Mouse (Mus musculus): ENCODE results near the gene Ier2.
"Not testable (repeated sequence)": the region's sequence is repeated elsewhere in the genome, so short reads cannot be mapped to it uniquely, and the experiment has no call there.

Ier2 gene

DNA sequence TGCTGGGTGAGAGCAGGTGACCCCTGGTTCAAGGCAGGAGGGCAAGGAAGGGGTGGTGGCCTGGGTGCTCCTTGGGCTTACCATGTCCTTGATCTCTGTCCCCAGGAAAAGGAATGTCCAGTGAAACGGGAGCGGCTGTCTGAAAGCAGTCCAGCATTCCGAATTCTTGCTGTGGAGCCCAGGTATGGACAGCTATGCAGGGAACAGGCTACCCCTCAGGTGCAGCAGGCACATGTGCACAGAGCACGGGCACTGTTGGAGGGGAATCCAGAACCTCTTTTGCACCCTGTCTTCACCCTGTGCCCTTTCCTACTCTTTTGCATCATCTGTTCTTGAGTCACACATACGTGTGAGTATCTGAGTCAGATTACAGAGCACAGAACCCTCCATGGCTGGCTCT lies 35.6 kb upstream of the Ier2 start:
- no peak for DNase-seq (ENCODE audit: extremely low spot score, low spot score)

DNA sequence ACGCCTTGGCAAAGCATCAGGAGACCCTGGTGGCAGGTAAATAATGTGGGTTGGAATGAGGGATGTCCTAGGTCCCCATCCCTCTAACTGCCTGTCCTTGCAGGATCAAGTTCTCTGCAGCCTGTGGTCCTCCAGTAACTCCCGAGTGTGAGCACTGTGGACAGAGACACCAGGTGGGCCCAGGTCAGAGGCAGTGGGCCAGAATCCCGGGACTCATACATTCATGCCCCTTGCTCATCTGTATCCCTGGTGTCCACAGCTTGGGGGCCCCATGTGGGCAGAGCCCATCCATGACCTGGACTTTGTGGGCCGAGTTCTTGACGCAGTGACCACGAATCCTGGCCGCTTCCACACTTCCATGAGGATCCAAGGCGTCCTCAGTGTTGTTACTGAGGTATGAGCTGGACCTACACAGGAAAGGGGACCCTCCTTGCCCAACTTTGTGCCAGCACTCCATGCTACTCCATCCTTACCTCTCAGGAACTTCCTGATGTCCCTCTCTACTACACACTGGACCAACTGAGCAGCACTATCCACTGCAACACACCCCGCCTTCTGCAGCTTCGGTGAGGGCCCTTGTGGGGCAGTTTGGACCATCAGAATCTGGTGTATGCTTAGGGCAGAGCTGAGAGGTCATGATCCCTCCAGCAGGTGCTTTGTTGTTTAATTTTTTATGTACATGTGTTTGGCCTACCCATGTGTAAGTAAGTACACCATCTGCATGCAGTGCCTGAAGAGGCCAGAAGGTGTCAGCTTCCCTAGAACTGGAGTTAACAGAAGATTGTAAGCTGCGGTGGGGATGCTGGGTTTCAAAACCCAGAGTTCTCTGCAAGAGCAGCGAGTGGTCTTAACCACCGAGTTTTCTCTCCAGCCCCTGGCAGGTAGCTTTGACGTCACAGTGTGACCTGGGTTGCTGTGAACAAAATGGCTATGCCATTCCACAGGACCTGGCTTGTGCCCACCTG lies 34.8 kb upstream of the Ier2 start:
- DNase-seq (ENCODE audit: extremely low spot score, low spot score), result no peak

DNA sequence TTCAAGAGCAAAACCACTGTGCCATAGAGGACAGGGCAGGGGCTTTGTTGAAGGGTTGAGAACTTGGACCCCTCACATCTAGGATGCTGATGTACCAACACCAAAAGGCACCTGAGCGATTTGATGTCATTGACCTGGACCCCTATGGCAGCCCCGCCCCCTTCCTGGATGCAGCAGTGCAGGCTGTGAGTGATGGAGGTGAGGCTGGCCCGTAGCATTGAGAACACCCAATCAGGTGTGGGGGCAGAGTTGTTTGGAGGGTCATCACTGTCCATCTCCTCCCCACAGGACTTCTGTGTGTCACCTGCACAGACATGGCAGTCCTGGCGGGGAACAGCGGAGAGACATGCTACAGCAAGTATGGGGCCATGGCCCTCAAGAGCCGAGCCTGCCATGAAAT lies 32.5 kb upstream of the Ier2 start:
- DNase-seq (ENCODE audit: extremely low spot score, low spot score), result no peak

DNA sequence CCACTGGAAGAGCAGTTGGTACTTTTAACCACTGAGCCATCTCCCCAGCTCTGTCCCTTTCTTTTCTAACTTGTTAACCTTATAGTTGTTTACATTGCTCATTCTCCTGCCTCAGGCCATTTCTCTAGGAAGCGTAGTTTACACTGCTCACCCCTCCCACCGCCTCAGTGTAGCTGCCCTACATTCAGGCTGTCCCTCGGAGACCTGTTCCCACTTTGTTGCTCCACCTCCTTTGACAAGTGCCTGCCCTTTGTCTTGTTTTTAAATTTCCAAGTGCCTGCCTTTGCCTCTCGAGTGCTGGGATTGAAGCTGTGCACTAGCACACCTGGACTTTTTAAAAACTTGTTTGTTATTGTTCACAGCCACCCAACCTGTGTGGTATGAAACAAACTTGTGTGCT lies 30.7 kb upstream of the Ier2 start:
- no peak for DNase-seq (ENCODE audit: extremely low spot score, low spot score)

DNA sequence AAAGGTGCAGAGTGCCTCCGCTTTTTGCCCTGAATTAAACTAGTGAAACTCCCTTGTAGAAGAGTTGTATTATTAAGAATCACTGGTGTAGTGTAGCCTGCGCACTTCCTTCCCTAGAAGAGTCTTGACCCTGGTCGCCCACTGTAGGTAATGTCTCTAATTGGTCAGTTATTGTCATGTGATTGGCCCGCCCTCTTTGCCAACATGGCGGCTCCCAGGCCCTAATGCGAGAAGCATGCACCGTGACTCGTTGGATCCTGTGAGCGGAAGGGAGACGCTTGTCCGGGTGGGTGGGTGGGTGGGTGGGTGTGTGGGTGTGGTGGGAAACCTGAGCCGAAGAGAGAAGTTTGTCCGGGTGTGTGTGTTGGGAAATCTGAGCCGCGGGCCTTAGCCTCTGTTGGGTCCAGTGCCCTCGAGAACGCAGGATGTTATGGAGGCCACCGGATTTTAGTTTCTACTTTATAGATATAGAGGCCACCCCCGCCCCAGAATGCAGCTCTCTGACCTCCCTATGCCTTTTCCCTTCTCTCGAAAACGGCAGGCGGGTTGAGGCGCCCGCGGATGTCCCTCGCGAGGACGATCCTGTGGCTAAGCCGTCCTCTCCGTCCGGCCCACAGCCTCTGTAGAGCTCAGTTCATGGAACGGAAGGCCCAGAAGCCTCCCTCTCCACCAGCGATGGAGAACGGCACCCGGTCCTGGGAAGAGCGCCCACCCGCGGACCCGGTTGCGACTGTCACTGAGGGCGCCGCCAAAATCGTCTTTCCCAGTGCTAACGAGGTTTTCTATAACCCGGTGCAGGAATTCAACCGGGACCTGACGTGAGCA lies 26.7 kb upstream of the Ier2 start:
- DNase-seq (ENCODE audit: extremely low spot score, low spot score), result peak; percentile 88

DNA sequence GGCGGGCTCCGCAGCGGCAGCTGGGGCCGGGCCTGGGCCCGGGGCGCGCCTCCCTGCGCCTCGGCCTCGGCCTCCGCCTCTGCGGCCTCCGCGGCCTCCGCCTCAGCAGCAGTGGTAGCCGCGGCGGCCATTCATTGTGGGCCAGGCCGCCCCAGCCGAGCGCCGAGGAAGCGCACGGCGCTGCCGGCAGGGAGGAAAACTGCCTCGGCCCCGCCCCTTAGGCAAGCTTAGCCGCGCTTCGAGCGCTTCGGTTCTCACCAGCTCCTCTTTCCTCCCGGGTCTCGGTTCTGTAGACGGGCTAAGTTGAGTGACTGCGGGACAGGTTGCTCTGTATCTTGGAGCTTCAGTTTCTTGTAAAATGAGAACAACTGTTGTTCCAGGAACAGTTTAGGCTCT lies 25.1 kb upstream of the Ier2 start, which contains the start of gene Nacc1:
Gene Nacc1, minus strand, starts transcription at position 158 of the 396 bp plus-strand sequence.
- peak; percentile 87 for DNase-seq (ENCODE audit: extremely low spot score, low spot score)

DNA sequence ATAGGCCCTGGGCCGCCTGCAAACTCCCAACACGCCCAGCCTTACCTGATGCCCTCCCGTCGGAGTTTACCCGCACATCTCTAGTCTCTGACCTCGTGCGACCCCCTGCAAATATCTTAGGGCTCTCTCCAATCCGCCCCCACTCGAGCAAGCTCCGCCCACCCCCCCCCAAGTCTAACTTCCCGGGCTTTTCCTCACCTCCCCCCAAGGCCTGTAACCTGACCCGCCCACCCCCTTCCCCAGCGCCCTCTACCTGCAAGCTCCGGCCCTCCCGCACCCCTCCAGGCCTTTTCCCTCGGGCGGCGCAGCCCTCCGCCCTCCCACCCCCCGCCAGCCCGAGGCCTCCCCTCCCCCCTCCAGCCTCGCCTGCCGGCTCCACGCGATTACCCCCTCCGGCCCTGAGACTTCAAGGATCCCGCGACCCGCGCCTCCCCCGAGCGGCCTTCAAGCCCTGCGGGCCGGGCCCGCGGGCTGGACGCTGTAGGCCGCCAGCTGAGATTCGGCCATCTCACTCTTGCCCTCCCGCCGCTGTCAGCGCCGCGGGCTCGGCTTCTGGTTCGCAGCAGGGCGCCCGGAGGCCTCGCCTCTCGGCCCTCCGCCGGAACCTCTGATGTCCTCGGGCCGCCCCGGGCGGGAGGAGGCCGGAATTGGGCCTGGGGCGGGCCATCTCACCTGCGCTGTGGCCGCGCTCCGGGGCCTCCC lies 24.5 kb upstream of the Ier2 start:
- DNase-seq (ENCODE audit: extremely low spot score, low spot score), result peak; percentile 81

DNA sequence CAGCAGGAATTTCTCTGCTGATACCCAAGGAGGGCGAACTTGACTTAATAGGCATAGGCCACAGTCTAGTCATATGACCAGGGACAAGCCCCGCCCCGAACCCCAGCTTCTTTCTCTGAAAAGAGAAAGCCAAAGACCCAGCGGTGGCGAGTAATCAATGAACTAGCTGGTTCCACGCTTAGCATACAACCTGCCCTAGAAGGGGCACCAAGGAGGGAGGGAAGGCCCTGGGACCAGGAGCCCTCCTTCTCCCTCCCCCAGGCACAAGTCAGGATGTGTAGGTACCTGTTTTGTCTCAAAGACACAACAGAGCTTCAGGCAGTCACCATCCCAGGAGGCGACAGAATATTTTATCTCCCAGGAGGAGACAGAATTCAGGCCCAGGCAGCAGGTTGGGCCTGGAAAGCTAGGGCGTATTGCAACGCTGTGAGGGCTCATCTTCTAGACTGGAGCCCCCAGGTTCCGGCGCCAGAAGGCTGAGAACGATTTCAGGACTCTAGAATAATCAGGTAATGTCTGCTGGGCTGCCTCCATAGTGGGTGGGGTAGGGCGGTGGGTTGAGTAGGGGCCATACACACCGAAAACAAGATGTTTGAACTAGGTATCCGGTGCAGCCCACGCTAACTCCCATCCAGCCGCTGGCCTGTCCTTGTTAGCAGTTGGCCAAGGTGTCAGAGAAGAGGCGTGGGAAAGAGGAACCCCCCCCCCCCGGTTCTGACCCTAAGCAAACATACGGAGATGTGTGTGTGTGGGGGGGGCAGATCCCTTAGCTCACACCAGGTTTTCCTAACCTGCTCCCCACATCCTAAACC lies 23.7 kb upstream of the Ier2 start, which contains the start of gene Trmt1:
Gene Trmt1, plus strand, starts transcription at position 117 of the 812 bp plus-strand sequence.
- DNase-seq (ENCODE audit: extremely low spot score, low spot score), result peak; percentile 23

DNA sequence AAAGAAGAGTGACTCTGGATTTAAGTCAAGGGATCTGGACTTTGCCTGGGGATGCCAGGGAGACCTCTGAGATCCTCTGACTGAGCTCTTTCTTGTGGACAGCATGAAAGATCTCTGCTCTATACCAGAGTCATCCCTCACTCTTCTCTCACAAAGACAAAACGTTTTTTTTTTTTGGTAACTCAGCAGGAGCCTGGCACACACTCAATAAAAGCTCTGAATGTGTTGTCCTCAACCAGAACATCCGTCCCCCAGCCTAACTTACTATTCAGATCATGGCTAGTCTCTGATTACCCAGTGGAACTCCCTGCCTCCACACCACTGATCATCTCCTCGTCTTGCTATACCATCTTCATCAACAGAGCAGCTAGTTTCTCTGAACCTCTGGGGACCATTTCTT lies 21.9 kb upstream of the Ier2 start:
- no peak for DNase-seq (ENCODE audit: extremely low spot score, low spot score)

DNA sequence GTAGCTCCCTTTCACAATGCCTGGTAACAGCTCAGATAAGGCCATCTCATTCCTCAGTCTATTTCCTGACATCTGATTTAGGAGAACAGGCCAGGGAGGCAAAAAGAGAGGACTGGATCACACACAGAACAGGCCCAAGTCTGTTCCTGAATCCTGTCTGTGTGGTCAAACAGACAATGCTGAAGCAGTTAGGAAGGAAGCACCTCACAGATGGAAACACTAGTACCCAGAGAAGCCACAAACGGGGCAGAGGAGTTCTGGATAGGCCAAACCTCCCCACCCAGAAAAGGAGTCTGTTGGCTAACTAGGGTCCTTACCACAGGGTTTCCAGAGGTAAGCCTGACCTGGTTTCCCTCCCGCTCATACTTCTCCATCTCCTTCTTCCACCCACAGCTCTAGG lies 19.6 kb upstream of the Ier2 start:
- DNase-seq (ENCODE audit: extremely low spot score, low spot score), result no peak

DNA sequence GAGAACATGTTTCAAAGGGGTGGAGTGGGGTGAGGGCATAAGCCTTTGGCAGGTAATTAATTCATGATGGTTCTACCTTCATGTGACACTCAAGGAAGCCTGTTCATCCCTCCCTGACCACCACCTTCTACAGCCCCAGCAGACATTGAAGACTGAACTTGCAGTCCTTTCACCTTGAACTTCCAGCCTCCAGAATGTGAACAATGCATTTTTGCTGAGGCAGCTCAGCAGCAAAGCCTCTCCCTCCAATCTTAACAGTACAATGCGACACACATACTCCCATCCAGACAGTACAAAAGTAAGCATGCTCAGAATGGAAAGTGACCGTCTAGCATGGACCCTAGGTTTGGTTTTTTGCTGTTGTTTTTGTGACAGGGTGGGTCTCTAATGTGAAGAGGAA lies 18.8 kb upstream of the Ier2 start:
- DNase-seq (ENCODE audit: extremely low spot score, low spot score), result no peak

DNA sequence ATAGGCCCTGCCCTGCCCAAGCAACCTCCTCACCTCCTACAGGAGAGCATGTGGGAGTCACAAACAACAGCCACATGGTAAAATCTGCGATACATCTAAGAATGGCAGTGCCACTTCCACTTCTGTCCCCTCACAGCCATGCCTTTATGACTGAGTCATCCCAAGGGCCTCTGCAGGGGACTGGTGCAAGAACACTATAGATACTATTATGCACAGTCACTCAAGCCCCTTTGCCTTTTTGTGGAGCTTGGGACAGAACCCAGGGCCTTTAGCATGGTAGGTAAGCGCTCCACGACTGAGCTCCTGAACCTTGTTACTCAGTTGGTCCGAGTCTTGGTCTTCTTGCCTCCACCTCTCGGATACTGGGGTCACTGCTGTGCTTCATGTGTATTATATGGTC lies 14.7 kb upstream of the Ier2 start:
- DNase-seq (ENCODE audit: extremely low spot score, low spot score), result no peak

DNA sequence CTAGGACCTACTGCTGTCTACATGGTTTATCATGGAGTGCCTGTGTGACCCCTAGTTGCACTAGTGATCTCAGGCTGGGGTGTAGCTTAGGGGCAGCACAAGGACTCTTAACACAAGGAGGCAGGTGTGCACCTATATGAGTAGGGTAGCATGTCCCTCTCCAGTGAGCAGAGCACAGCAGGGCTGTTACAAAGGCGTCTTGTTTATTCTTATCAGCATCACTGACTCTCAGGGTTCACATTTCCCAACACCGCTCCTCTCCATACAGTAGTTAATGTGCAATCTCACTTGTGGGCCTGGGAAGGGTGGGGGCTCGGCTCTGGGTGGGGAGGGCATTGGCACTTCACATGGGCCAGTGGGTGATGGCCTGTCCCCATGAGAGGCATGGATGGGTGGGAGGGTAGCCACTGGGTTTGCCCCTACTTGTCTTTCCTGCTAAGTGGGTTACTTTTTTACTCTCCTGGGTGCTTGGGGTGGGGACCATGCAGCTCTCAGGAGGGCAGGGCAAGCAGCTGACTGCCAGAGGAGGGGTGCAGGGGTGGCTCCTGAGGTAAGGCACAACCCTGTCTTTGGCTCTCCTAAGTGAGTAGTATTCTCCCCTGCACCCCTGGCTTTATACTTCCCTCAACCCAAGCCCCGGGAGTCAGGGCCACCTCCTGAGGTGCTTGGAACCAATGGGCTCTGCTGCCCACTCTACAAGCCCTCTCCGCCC lies 7.8 kb upstream of the Ier2 start:
- DNase-seq (ENCODE audit: extremely low spot score, low spot score), result not testable (repeated sequence)

DNA sequence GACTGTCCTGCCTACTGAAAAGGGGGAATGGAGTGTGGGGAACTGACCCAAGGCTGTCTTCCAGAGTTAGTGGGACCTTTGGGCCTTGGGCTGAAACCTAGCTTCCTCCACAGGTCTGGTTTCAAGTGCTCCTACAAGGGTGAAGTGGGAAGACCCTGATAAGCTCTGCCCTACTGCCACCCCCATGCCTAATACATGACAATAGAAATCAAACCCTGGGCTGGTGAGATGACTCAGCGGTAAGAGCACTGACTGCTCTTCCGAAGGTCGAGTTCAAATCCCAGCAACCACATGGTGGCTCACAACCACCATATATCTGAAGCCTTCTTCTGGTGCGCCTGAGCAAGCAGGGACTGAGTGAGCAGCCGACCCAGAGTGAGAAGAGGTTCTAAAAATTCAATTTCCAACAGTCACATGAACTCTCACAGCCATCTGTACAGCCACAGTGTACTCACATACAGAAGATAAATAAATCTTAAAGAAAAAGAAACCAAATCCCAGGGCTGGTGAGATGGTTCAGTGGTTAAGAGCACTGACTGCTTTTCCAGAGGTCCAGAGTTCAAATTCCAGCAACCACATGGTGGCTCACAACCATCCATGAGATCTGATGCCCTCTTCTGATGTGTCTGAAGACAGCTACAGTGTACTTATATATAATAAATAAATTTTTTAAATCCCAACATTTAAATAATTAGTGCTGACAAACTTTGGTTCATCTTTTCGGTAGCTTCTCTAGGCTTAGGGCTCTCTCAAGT lies 6.3 kb upstream of the Ier2 start:
- DNase-seq (ENCODE audit: extremely low spot score, low spot score), result no peak

DNA sequence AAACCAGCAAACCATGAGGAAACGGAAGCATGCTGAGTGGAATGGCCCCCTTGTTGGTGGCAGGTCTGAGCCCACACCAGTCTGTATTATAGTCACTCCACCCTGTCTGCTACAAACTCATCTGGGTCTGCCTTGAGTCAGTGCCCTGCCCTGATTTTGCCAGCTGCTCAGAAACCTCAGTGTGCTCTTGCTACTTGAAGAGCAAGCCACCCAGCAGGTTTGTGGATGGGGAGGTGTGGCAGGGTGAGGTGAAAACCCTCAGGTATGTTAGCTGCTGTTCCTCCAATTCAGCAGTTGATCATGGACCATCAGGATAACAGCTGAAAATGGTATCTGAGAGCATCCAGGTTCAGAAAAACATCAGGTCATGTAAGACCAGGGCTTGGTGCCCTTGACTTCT lies 5.4 kb upstream of the Ier2 start:
- DNase-seq (ENCODE audit: extremely low spot score, low spot score), result no peak

DNA sequence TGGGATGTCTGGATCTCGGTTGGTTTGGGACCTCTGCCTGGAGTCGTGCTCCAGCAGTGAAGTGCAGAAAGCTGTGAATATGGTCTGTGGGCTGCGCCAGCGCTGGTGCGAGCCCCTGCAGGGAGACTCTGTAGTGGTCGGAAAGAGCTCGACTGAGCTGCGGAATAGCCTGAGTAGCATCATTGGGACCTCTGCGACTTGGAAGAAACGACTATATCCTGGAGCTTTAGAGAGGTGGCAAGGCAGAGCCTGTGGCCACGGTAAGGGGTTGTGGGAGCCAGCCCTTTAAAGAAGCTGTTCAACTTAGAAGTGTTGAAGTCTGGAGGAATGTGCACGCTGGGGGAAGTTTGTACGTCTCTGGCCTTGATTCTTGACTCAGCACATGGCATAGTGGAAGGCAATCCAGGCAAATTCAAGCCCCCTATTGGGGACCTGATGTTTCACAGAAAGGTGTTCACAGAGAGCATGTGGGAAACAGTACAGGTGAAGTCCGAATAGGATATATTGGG lies 2.8 kb upstream of the Ier2 start:
- no peak for DNase-seq (ENCODE audit: extremely low spot score, low spot score)

DNA sequence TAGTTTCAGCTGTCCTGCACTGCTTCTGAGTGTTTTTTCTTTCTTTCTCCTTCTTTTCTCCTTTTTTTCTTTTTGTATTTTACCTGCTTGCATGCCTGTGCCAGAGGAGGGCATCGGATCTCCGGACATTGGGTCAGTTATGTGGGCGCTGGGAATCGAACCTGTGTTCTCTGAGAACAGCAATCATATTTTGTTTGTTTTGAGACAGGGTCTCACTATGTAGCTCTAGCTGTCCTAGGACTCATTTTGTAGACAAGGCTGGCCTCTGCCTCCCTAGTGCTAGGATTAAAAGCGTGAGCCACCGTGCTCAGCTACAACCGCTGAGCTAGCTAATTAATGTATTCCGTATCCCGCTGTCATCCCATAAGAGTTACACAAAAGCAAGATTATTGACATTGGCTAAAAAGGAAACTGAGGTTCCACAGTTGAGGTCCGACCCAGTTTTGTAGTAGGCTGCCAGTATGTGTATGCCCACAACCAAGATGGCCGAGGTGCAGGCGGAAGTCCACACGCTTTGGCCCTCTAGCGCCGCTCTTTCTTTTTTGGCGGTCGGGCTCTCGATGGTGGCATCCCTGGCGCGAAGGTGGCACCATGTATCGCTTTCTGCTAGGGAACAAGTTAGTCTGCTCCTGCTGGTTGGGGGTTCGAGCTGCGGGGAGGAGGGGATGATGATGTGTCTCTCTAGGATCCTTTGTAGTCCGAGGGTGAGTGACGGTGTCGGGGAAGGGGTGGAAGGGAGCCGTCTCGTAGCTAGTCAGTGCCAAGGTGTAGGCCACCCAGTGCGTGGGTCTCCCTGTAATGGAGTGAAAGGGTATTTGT lies 2.1 kb upstream of the Ier2 start:
- DNase-seq (ENCODE audit: extremely low spot score, low spot score), result peak; percentile 85

Data from neural tube, embryonic 10.5 days (tissue).